In genomic region chr5:126328276-126328675, GRCm38 (mm10) we compare ENCODE assay signal across 19 mouse cellular contexts.
DNase-seq lines count a peak whose midpoint lies in the region; ATAC-seq and TF ChIP-seq lines count a peak whose summit lies in the region.
"Had no signal": no experiment of that assay in that cellular context is flagged by ENCODE, and none has a peak within 500 bp of the region (broad histone marks: within the 10 kb centered on the region; RNA-seq: fewer than 3 reads in every experiment).

No protein-coding gene starts in this region.

- H3K27ac ChIP-seq in layer of hippocampus, adult 2 months = no peak overlapping the region
- H3K27ac ChIP-seq in midbrain, postnatal 0 days (ENCODE audit: low read depth, low read length) = no peak overlapping the region
- H3K27ac ChIP-seq in midbrain, embryonic 10.5 days (replicated peaks) = no peak overlapping the region
- no peak overlapping the region for H3K27ac ChIP-seq in stomach, postnatal 0 days (replicated peaks)
- H3K27ac ChIP-seq: liver, embryonic 14.5 days had no signal

- ATAC-seq in midbrain, postnatal 0 days (ENCODE audit: low FRiP score) = no peak
- ATAC-seq in Patski = no peak
- no peak for ATAC-seq in stomach, postnatal 0 days (ENCODE audit: low FRiP score, low TSS enrichment)
- ATAC-seq: forebrain, embryonic 14.5 days had no signal

- H3K4me1 ChIP-seq in midbrain, postnatal 0 days (ENCODE audit: insufficient read depth, low read length) = no peaks in the 10 kb centered on the region
- no peaks in the 10 kb centered on the region for H3K4me1 ChIP-seq in midbrain, embryonic 10.5 days
- H3K4me1 ChIP-seq in stomach, postnatal 0 days (replicated peaks; ENCODE audit: control insufficient read depth, insufficient read depth) = no peaks in the 10 kb centered on the region
- H3K4me1 ChIP-seq: heart, embryonic 12.5 days; megakaryocyte, embryonic 14.5 days had no signal

- no peak overlapping the region for H3K4me3 ChIP-seq in layer of hippocampus, adult 2 months
- no peak overlapping the region for H3K4me3 ChIP-seq in midbrain, postnatal 0 days (ENCODE audit: low read depth, low read length)
- no peak overlapping the region for H3K4me3 ChIP-seq in midbrain, embryonic 10.5 days
- H3K4me3 ChIP-seq in stomach, postnatal 0 days (ENCODE audit: low read depth, low read length) = no peak overlapping the region
- H3K4me3 ChIP-seq: erythroblast, embryonic 14.5 days; heart, embryonic 12.5 days; myocyte had no signal

- no peaks in the 10 kb centered on the region for H3K9me3 ChIP-seq in midbrain, postnatal 0 days (ENCODE audit: low read length)
- H3K9me3 ChIP-seq in midbrain, embryonic 10.5 days (replicated peaks) = no peaks in the 10 kb centered on the region; the same call in 1 of the 2 replicates
- no peaks in the 10 kb centered on the region for H3K9me3 ChIP-seq in stomach, postnatal 0 days (ENCODE audit: control insufficient read depth, low read length)

- TF ChIP-seq EP300 in stomach, postnatal 0 days (optimal IDR thresholded peaks at IDR 0.05) = no peak

- in situ Hi-C loops in Patski (cut with MboI; ENCODE audit: low pct_unique_long_range_greater_than_20kb) = no loop called here

- no peaks in the 10 kb centered on the region for H3K36me3 ChIP-seq in midbrain, postnatal 0 days (ENCODE audit: insufficient read depth, low read length)
- no peaks in the 10 kb centered on the region for H3K36me3 ChIP-seq in midbrain, embryonic 10.5 days
- H3K36me3 ChIP-seq in stomach, postnatal 0 days (ENCODE audit: control insufficient read depth, insufficient read depth, low read length) = no peaks in the 10 kb centered on the region
- H3K36me3 ChIP-seq: heart, embryonic 12.5 days had no signal

- no peak overlapping the region for H3K9ac ChIP-seq in midbrain, postnatal 0 days (replicated peaks; ENCODE audit: low read length, poor library complexity, severe bottlenecking)
- H3K9ac ChIP-seq in stomach, postnatal 0 days (ENCODE audit: low read length) = no peak overlapping the region
- H3K9ac ChIP-seq: heart, embryonic 12.5 days; liver, embryonic 14.5 days had no signal

- POLR2A ChIA-PET in Patski (lab: Charles Lee) = no interaction called here

- 46% methylated on average over 3 of the region's 3 CpGs for WGBS in midbrain, postnatal 0 days
- WGBS in midbrain, embryonic 10.5 days = 36% methylated on average over 3 of the region's 3 CpGs
- 38% methylated on average over 3 of the region's 3 CpGs for WGBS in stomach, postnatal 0 days

- DNase-seq in layer of hippocampus, adult 2 months (ENCODE audit: low spot score in 2 of 2) = no peak
- no peak for DNase-seq in layer of hippocampus, postnatal 25 days (ENCODE audit: extremely low spot score in 1 of 2, low spot score in 1 of 2)
- no peak for DNase-seq in midbrain, postnatal 0 days (ENCODE audit: low spot score)
- DNase-seq in midbrain, embryonic 10.5 days (ENCODE audit: low spot score) = no peak
- DNase-seq in Patski (ENCODE audit: low read depth, low spot score) = no peak
- DNase-seq in stomach, postnatal 0 days (ENCODE audit: low spot score) = no peak
- no peak for DNase-seq in heart, adult 18-20 months
- DNase-seq: adrenal gland, postnatal 25 days; cerebellum, adult 8-10 months; gastrocnemius, postnatal 25 days; heart, postnatal 36 days; kidney, adult 2 months; lung, postnatal 10 days had no signal

- peak; percentile 50 for TF ChIP-seq CTCF in layer of hippocampus, adult 2 months (conservative IDR thresholded peaks at IDR 0.05)
- TF ChIP-seq CTCF in midbrain, postnatal 0 days (IDR thresholded peaks at IDR 0.05) = peak; percentile 35
- TF ChIP-seq CTCF in Patski (IDR thresholded peaks at IDR 0.05) = peak; percentile 54
- peak; percentile 31 for TF ChIP-seq CTCF in stomach, postnatal 0 days (IDR thresholded peaks at IDR 0.05; ENCODE audit: low read depth)

- H3K27me3 ChIP-seq in midbrain, postnatal 0 days (ENCODE audit: insufficient read depth, low read length) = no peaks in the 10 kb centered on the region
- H3K27me3 ChIP-seq in midbrain, embryonic 10.5 days (ENCODE audit: low read depth, poor library complexity, severe bottlenecking) = no peaks in the 10 kb centered on the region
- H3K27me3 ChIP-seq in Patski = no peaks in the 10 kb centered on the region
- H3K27me3 ChIP-seq in stomach, postnatal 0 days (ENCODE audit: control insufficient read depth, insufficient read depth, low read length) = no peaks in the 10 kb centered on the region
- H3K27me3 ChIP-seq: heart, embryonic 12.5 days; megakaryocyte, embryonic 14.5 days had no signal

- CTCF ChIA-PET in Patski (lab: Charles Lee) = no interaction called here

- no peak overlapping the region for H3K4me2 ChIP-seq in midbrain, postnatal 0 days (ENCODE audit: low read depth, low read length, poor library complexity, severe bottlenecking)
- H3K4me2 ChIP-seq in stomach, postnatal 0 days (replicated peaks; ENCODE audit: low read depth) = no peak overlapping the region
- H3K4me2 ChIP-seq: heart, embryonic 12.5 days had no signal
